Mouse (Mus musculus): Measurements from ENCODE around the gene Krtap9-5. TPM values are rescaled to one million over a fixed set of nuclear protein-coding genes. Genes with fewer than 3 reads are reported as not detected.

Gene Krtap9-5
- not detected in 2 replicates for polyA plus RNA-seq (2015; fragmentation: Nextera tagmentation; extraction: Ambion mirVana)

DNA sequence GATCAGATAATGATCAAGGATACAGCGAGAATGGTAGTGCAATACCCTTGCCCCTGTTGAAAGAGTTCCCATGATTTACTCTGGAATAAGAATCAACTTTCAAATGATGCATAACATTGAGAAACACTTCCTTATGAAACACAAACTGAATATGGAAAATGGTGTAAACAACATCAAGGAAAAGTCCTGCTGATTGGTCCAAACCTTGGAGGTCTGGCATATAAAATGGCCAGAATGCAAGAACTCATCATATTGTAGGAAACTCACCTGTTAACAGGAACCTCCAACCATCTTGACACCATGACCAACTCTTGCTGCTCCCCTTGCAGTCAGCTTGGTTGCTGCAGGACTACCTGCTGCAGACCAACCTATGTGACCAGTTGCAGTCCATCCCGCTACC, at the start of gene Krtap9-5:
Gene Krtap9-5 (plus strand): TSS at position 301 of the 400 bp plus-strand sequence.
- DNase-seq (ENCODE audit: low spot score) = no peak

DNA sequence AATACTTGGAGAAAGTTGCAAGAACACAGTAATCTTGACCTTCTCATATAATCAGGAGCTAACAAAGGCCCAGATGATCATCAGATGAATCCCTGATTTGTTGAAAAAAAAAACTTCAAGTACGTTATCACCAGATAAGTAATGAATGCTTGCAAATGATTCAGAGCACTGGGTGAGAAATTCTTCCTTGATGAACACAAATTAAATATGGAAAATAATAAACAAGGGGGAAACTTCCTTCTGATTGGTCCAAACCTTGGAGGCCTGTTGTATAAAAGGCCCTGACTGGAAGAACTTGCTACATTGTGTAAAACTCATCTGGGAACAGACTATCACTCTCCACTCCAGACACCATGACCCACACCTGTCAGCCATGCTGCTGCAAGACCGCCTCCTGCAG, 40.7 kb upstream of the Krtap9-5 start, which contains the start of gene Krtap31-1:
Gene Krtap31-1 (plus strand): TSS at position 301 of the 400 bp plus-strand sequence.
- no peak for DNase-seq (ENCODE audit: low spot score)

DNA sequence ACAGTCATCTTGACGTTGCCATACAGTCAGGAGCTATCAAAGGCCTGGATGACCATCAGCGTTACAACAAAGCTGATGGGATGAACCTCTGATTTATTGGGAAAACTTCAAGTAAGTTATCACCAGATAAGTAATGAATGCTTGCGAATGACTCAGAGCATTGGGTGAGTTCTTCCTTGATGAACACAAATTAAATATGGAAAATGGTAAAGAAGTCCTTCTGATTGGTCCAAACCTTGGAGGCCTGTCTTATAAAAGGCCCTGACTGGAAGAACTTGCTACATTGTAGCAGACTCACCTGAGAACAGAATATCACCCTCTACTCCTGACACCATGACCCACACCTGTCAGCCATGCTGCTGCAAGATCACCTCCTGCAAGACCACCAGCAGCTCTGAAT, 33.8 kb upstream of the Krtap9-5 start, which contains the start of gene Gm11565:
Gene Gm11565 (plus strand): TSS at position 301 of the 400 bp plus-strand sequence.
- no peak for DNase-seq (ENCODE audit: low spot score)

DNA sequence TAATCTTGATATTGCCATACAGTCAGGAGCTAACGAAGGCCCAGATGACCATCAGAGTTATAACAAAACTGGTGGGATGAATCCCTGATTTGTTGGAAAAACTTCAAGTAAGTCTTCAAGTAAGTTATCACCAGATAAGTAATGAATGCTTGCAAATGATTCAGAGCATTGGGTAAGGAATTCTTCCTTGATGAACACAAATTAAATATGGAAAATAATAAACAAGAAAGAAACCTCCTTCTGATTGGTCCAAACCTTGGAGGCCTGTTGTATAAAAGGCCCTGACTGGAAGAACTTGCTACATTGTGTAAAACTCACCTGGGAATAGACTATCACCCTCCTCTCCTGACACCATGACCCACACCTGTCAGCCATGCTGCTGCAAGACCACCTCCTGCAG, 12.3 kb upstream of the Krtap9-5 start, which contains the start of gene Krtap31-2:
Gene Krtap31-2 (plus strand): TSS at position 301 of the 400 bp plus-strand sequence.
- no peak for DNase-seq (ENCODE audit: low spot score)

DNA sequence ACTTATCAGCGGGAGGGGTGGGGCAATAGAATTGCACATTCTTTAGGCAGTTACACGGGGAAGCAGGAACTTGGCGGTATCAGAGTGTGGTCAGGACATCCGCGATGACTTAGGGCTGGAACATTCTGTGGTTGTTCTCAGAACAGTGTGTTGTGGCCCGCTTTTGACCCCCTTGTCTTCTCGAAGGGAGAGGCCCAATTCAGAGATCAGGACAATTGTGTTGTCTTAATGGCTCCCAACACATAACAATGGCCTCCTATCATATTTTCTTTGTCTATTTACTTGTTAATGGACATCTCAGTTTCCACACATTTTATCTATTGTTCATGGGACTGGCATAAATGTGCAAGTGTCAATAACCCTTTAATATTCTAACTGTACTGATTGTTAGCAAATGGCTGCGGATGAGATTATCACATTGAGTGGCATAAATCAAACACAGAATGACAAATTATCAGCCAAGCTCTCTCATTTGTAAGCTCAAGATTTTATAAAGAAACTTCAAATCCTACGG, 10.5 kb upstream of the Krtap9-5 start:
- DNase-seq (ENCODE audit: low spot score) = no peak

DNA sequence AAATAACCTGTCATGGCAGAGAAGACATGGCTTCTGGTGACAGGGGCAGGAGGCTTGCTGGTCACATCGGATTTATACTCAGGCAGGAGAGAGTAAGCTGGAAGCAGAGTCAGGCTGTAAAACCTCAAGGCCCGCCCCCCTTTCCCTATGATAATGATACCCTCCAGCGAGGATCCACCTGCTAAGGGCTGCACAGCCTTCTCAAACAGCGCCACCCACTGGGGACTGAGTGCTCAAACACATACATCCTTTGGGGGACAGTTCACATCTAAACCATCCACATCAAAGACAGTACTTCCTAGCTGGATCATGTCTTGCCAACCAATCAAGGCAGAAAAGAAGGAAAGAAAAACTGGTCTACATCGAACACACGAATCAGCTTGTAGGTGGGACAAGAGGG, 15.9 kb downstream of the Krtap9-5 start:
- DNase-seq (ENCODE audit: low spot score) = no peak

DNA sequence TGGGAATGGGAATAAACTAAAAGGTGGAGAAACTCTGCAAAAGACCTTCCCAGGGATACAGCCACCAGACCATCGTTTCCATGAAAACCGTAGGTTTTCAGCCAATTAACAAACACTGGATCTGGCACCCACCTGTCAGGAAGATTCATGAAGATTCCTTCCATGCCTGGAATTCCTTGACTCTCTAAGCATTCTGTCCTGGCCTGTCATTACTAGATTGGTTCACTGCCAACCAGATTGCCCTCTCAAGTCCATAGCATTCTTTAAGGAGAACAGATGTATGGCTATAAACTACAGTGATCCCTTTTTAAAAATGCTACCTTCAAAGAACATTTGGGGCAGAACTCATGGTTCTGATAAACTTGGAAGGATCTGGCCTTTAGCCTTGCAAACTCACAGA, 17.7 kb downstream of the Krtap9-5 start:
- no peak for DNase-seq (ENCODE audit: low spot score)

DNA sequence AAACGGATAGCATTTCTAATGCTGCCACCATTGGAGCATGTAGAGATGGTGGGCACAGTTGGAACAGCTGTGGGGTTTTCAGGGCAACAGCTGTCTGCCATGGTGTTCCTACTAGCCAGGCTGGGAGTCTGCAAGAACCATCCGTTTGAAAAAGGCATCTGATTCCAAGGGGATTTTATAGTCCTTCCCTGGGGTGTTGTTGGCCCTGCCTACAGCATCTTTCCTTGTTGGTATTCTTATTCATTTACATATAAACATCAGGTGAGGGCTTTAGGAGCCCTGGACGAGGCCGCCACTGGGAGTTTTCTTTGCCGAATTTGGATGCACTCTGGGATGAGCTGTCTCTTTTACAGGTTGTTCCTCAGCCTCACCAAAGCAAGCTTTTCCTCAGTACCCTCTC, 30.7 kb downstream of the Krtap9-5 start, which contains the start of gene Krtap29-1:
Gene Krtap29-1 (minus strand): TSS at position 101 of the 400 bp plus-strand sequence.
- no peak for DNase-seq (ENCODE audit: low spot score)

DNA sequence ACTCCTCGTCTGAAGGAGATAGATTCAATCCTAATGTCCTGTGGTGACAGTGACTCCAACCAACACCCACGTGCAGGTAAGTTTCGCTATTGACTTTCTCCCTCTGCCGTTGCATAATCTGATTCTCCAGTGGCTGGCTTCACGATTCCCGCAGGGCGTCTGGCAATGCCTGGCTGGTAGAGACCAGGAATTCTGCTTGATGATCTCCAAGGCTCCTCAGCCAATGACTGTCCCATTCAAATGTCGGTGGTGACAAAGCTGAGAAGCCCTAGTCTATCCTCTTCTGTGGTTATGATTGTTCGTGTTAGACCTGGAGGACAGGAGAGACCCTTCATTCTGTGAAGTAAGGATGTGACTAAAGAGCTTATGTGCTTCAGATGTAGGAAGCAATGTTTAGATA, 34.5 kb downstream of the Krtap9-5 start:
- no peak for DNase-seq (ENCODE audit: low spot score)

DNA sequence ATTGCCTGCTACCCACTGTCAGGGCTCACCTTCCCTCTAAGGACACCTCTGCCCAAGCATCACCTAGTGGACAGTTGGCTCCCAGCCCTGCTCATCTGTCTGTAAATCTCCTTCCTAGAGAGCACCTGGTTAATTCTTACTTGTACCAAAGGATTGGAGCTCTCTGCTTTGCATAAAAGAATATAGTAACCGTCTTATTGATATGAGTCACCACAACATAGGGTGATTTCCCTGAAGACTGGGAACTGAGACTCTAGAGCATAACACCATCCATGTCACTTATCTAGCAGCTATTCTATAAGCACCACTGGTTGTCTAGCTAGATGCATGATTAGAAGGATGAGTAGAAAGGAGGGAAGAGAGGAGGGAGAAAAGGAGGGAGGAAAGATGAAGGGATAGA, 35.2 kb downstream of the Krtap9-5 start:
- no peak for DNase-seq (ENCODE audit: low spot score)

DNA sequence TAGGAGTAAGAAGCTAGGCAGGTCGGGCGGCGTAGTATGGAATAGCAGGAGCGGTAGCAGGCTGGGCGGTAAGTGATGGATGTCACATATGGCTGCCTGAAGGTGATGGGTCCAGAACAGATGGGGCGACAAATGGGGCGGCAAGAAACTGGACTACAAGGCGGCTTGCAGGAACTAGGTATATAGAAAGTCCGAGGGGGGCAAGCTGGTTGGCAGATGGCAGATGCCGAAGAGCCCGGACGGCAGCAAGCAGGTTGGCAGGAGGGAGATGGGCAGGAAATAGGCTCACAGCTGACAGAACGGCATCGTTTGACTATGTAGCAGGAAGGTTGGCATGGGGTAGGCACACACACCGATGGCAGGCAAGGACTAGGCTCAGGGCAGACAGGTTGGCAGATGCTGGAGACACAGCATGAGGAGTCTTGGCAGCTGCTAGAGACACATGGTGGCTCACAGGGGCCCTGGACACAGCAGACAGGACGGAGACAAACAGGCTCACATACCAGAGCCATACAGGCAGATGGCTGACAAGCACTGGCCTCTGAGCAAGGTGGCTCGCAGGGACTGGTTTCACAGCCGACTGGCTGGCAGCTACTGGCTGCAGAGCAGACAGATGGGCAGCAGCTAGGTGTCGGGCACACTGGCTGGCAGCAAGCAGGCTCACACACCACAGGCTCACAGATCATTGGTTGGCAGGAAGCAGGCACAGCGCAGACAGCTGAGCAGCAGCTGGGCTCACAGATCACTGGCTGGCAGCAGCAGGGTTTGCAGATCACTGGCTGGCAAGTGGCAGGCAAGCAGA, 37.2 kb downstream of the Krtap9-5 start:
- no peak for DNase-seq (ENCODE audit: low spot score)

DNA sequence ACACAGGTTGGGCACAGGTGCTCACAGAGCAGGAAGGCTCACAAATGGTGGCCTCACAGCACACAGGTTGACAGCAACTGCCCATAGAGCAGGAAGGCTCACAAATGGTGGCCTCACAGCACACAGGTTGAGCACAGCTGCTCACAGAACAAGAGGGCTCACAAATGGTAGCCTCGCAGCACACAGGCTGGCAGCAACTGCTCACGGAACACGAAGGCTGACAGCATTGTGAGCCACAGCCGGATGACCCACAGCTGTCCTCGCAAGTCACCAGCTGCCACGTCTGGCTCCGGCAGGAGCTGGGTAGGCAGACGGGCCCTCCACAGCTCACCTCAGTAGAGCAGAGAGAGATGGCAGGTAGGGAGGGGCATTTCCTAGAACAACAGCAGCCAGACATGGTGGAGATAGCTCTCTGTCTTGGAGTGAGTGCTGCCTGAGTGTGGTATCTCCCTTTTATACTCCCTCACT, 37.9 kb downstream of the Krtap9-5 start, which contains the start of gene Krtap16-1:
Gene Krtap16-1 (minus strand): TSS at position 418 of the 468 bp plus-strand sequence.
- no peak for DNase-seq (ENCODE audit: low spot score)

DNA sequence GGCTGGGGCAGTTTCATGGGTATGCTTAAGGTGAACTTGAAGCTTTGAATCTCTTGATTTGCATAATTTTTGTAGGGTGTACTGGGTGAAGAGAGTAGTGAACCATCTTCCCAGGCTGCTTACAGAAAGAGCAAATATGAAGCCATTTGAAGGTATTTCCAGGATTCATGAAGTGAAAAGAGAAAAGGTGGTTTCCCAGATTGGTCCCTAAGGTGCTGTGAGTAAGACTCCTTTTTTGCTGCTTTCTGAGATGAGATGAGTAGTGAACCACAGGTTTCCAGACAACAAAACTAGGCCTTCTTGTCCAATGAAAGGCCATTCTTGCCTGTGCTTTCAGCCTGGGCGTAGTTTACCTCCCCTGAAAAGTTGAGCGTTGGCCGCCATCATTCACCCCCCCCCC, 40.3 kb downstream of the Krtap9-5 start:
- no peak for DNase-seq (ENCODE audit: low spot score)

DNA sequence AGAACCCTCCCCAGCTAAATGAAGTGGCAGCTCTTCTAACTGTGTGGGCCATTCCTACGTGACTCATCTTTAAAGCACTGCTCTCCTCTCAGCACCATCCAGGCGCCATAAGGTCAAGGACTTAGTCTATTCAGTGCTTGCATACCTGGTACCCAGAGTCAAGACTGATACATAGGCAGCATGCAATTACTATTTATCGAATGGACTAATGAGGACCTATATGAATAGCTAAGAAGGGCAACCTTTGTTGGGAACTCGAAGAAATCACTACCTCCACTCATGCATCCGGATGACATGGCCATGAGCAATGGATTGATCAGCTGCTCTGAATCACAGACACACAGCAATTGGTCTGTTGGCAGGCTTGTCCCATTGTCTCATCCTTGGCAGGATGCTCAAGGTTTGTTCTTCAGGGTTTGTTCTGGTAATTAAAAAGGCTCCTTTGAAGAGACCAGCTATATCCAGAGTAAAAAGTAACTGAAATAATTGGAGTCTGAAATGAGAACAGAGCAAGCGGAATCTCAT, 41.7 kb downstream of the Krtap9-5 start:
- DNase-seq (ENCODE audit: low spot score) = no peak

DNA sequence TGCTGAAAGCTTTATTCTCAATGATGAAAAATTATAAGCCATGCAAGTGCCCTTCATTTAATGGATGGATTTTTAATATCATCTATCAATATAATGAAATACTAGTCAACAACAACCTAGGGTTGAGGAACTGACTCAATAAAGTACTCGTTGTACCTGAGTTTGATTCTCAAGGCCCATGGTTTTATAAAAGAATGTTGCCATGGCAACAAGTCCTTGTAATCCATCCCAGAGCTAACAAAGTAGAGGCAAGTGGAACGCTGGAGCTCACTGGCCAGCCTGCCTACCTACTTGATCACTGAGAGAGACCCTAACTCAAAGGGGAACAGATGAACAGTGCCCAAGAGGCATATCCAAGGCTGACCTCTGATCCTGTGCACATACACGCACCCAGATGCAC, 42.3 kb downstream of the Krtap9-5 start:
- DNase-seq (ENCODE audit: low spot score) = no peak

DNA sequence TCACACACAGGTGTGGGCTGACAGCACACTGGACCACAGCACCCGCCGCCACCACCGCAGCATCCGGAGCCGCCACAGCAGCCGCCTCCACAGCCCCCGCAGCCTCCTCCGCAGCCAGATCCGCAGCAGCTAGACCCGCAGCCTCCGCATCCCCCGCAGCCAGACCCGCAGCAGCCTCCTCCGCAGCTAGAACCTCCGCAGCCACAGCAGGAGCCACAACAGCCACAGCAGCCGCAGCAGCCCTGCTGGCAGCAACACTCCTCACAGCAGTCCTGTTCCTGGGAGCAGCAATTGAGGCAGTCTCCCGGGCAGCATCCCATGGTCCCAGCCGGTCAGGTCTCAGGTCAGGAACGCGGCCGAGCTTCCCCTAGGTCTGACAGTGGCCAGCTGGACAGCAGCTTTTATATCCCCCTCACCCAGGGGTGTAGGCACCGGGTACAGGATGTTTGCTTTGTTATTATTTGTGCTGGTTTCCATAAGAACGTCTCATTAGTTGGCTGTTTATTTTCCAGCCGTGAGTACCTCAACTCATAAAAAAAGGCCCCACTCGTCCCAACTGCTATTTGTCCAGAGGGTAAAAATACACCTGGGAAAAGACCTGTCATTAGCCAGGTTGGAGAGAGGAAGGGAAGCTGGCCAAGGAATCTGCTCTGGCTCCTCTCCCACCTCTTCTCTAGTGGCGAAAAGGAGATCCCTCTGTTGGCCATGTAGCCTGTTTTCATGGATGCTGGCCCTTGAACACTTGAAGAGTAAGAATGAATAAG, 45.5 kb downstream of the Krtap9-5 start, which contains the start of gene Krtap17-1:
Gene Krtap17-1 (minus strand): TSS at position 375 of the 764 bp plus-strand sequence.
- no peak for DNase-seq (ENCODE audit: low spot score)

DNA sequence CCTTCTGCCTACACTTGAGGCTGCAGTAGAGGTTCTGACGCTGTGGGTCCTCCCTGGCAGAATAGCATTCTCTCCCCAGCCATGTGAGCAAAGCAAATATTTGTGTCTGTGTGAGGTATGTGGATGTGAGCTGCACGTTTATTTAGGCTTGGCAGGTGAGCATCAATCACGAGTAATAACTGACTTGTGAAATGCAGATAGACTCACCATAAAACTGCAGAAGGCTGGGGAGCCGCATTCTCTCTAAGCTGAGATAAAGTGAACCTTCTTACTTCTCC, 46.0 kb downstream of the Krtap9-5 start:
- DNase-seq (ENCODE audit: low spot score) = no peak

DNA sequence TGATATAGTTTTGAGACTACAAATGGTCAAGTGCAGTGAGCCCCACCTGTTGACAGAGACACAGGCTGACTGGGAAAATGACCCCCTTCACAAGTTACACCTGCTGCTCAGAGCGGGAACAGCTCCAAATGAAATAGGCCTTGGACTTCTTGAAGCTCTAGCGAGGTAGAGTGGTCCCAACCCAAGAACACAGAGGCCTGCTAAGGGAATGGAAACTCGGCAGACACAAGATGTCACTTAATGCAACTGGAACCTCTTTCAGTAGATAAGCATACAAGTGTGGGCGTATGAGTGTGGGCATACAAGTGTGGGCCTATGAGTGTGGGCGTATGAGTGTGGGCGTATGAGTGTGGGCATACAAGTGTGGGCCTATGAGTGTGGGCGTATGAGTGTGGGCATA, 50.8 kb downstream of the Krtap9-5 start:
- no peak for DNase-seq (ENCODE audit: low spot score)

Measured in thymus, postnatal 0 days (tissue).